Comparison of ENCODE assay signal across 8 mouse cellular contexts in the genomic region with DNA sequence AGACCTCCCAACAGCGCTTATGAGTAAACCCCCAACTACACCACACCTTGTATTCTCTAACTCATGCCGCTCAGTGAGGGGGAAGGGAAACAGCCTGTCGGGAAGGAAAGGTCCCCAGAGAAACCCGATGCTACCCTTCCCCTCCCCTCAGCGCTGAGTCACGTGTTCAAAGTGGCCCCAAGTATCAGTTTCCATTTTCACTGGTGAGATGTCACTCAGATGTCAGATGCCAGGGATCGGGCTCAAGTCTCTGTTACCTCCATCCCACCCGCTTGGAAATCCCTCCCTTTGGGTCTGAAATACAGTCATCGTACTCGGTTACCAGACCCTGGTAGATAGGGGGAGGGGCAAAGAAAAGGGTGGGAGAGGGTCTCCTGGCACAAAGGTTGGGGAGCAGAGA. TPM values are rescaled to one million over a fixed set of nuclear protein-coding genes. Genes with fewer than 3 reads are reported as not detected.
DNase-seq lines count a peak whose midpoint lies in the region; ATAC-seq and TF ChIP-seq lines count a peak whose summit lies in the region.
"Had no signal": no experiment of that assay in that cellular context is flagged by ENCODE, and none has a peak within 500 bp of the region (broad histone marks: within the 10 kb centered on the region; RNA-seq: fewer than 3 reads in every experiment).

No protein-coding gene starts in this region.

- no peak for TF ChIP-seq EP300 in MEL (IDR thresholded peaks at IDR 0.05; ENCODE audit: low read depth in 1 of 2, low read length in 2 of 2)

- H3K27me3 ChIP-seq in MEL (ENCODE audit: control insufficient read depth in 1 of 2, insufficient read depth in 2 of 2, low read length in 2 of 2) (no peaks in the 10 kb centered on the region), myocyte (ENCODE audit: control insufficient read depth, insufficient read depth, insufficient read length) (no peaks in the 10 kb centered on the region)
- no peaks in the 10 kb centered on the region for H3K27me3 ChIP-seq in embryonic facial prominence, embryonic 14.5 days (replicated peaks; ENCODE audit: control insufficient read depth, insufficient read depth, low read length)
- H3K27me3 ChIP-seq in hindbrain, embryonic 10.5 days (ENCODE audit: insufficient read depth, poor library complexity, severe bottlenecking) = peaks cover 7% of the 10 kb centered on the region
- H3K27me3 ChIP-seq in liver, embryonic 13.5 days = peaks cover 17% of the 10 kb centered on the region

- H3K4me2 ChIP-seq in embryonic facial prominence, embryonic 14.5 days (ENCODE audit: low read depth, low read length) = peak overlapping the region; percentile 82
- H3K4me2 ChIP-seq in liver, embryonic 13.5 days = peak overlapping the region; percentile 82
- H3K4me2 ChIP-seq in myocyte (ENCODE audit: low read depth) = peak overlapping the region; percentile 87

- peak; percentile 79 for DNase-seq in MEL (ENCODE audit: low read depth, low spot score)
- peak; percentile 89 for DNase-seq in embryonic facial prominence, embryonic 14.5 days (ENCODE audit: low spot score)
- DNase-seq in hindbrain, embryonic 10.5 days (ENCODE audit: low spot score) = peak; percentile 71
- peak; percentile 46 for DNase-seq in liver, embryonic 13.5 days
- DNase-seq in thymus, postnatal 4 days = peak; percentile 52

- H3K36me3 ChIP-seq in MEL (ENCODE audit: control insufficient read depth in 1 of 2, insufficient read depth in 2 of 2, low read length in 2 of 2) = peaks cover 0 to 11% of the 10 kb centered on the region in 2 experiments; a peak in 2 of 4 replicates
- H3K36me3 ChIP-seq in embryonic facial prominence, embryonic 14.5 days (ENCODE audit: control insufficient read depth, insufficient read depth, low read length) = peaks cover 33% of the 10 kb centered on the region
- peaks cover 40% of the 10 kb centered on the region for H3K36me3 ChIP-seq in hindbrain, embryonic 10.5 days
- H3K36me3 ChIP-seq in liver, embryonic 13.5 days = peaks cover 30% of the 10 kb centered on the region
- H3K36me3 ChIP-seq in myocyte (ENCODE audit: control insufficient read depth, insufficient read depth) = peaks cover 18% of the 10 kb centered on the region

- peak overlapping the region; percentile 71 for H3ac ChIP-seq in myocyte (ENCODE audit: control insufficient read depth, insufficient read length)

- no peak for TF ChIP-seq POLR2A in MEL (IDR thresholded peaks at IDR 0.05; ENCODE audit: control insufficient read depth in 1 of 2, insufficient read depth in 1 of 2, low read depth in 1 of 2, low read length in 2 of 2, poor library complexity in 1 of 2)
- no peak for TF ChIP-seq POLR2A in myocyte (IDR thresholded peaks at IDR 0.05; ENCODE audit: insufficient read length, low read depth)

- peak overlapping the region; percentile 80 for H3K4me3 ChIP-seq in MEL (ENCODE audit: control insufficient read depth in 1 of 2, insufficient read depth in 1 of 2, low read depth in 2 of 2, low read length in 2 of 2)
- peak overlapping the region; percentile 74 for H3K4me3 ChIP-seq in embryonic facial prominence, embryonic 14.5 days (ENCODE audit: low read depth, low read length)
- H3K4me3 ChIP-seq in hindbrain, embryonic 10.5 days = peak overlapping the region; percentile 72
- H3K4me3 ChIP-seq in liver, embryonic 13.5 days (replicated peaks) = peak overlapping the region; percentile 74
- peak overlapping the region; percentile 95 for H3K4me3 ChIP-seq in myocyte

- H3K9me3 ChIP-seq in MEL (replicated peaks; ENCODE audit: insufficient read depth, low read length) = no peaks in the 10 kb centered on the region
- H3K9me3 ChIP-seq in embryonic facial prominence, embryonic 14.5 days (ENCODE audit: control insufficient read depth, low read length) = no peaks in the 10 kb centered on the region
- H3K9me3 ChIP-seq in hindbrain, embryonic 10.5 days = no peaks in the 10 kb centered on the region
- no peaks in the 10 kb centered on the region for H3K9me3 ChIP-seq in liver, embryonic 13.5 days (replicated peaks)

- peak overlapping the region; percentile 80 for H3K27ac ChIP-seq in MEL (ENCODE audit: control insufficient read depth, low read depth, low read length)
- peak overlapping the region; percentile 82 for H3K27ac ChIP-seq in embryonic facial prominence, embryonic 14.5 days (replicated peaks; ENCODE audit: low read depth, low read length)
- peak overlapping the region; percentile 98 for H3K27ac ChIP-seq in hindbrain, embryonic 10.5 days
- peak overlapping the region; percentile 80 for H3K27ac ChIP-seq in liver, embryonic 13.5 days

- TF ChIP-seq CTCF in MEL (IDR thresholded peaks at IDR 0.05 in 2 of 3, conservative IDR thresholded peaks at IDR 0.05 in 1 of 3; ENCODE audit: control insufficient read depth in 1 of 3, insufficient read depth in 1 of 3, low read depth in 2 of 3, low read length in 3 of 3, poor library complexity in 1 of 3, severe bottlenecking in 1 of 3) = no peak

- peak overlapping the region; percentile 94 for H3K9ac ChIP-seq in MEL (ENCODE audit: control insufficient read depth, low read depth, low read length, poor library complexity, severe bottlenecking)
- H3K9ac ChIP-seq in embryonic facial prominence, embryonic 14.5 days (ENCODE audit: low read depth, low read length) = peak overlapping the region; percentile 71
- H3K9ac ChIP-seq in liver, embryonic 13.5 days = peak overlapping the region; percentile 82

- no peak for TF ChIP-seq RAD21 in MEL (IDR thresholded peaks at IDR 0.05; ENCODE audit: low read depth, low read length)

- WGBS in embryonic facial prominence, embryonic 14.5 days = 0% methylated on average over 10 of the region's 10 CpGs
- 2% methylated on average over 10 of the region's 10 CpGs for WGBS in hindbrain, embryonic 10.5 days
- WGBS in liver, embryonic 13.5 days (ENCODE audit: insufficient replicate concordance) = 1% methylated on average over 10 of the region's 10 CpGs

- peaks cover 4 to 15% of the 10 kb centered on the region in 2 experiments; a peak in 3 of 4 replicates for H3K4me1 ChIP-seq in MEL (ENCODE audit: control insufficient read depth in 1 of 2, insufficient read depth in 2 of 2, low read length in 2 of 2)
- H3K4me1 ChIP-seq in embryonic facial prominence, embryonic 14.5 days (ENCODE audit: control insufficient read depth, insufficient read depth, low read length) = peaks cover 17% of the 10 kb centered on the region
- peaks cover 23% of the 10 kb centered on the region for H3K4me1 ChIP-seq in hindbrain, embryonic 10.5 days (replicated peaks)
- H3K4me1 ChIP-seq in liver, embryonic 13.5 days (replicated peaks) = peaks cover 43% of the 10 kb centered on the region

- H3K79me2 ChIP-seq in MEL (ENCODE audit: control insufficient read depth, insufficient read depth, low read length, poor library complexity) = peaks cover 23% of the 10 kb centered on the region
- H3K79me2 ChIP-seq in myocyte (ENCODE audit: control insufficient read depth, insufficient read depth) = peaks cover 24% of the 10 kb centered on the region

- peak; percentile 66 for ATAC-seq in CD4-positive, CD25-positive, alpha-beta regulatory T cell, adult 4 months
- ATAC-seq in embryonic facial prominence, embryonic 14.5 days (ENCODE audit: low read depth) = peak; percentile 60
- peak; percentile 48 for ATAC-seq in liver, embryonic 13.5 days (ENCODE audit: low read depth)

RNA-seq across cellular contexts. Expression of gene Selenow, which starts 0.4 kb away (rescaled TPM):
- polyA plus RNA-seq in CD4-positive, CD25-positive, alpha-beta regulatory T cell, adult 4 months (2017; shearing (Covaris generic)) = 100 to 1,000 TPM; 912 to 987 TPM
- total RNA-seq in MEL (2012; rRNA removed) = 13.1 and 15.8 TPM in 2 replicates
- polyA plus RNA-seq in MEL (2012; ENCODE audit: insufficient read depth in 1 of 2, insufficient read length in 2 of 2, low read depth in 1 of 2, low replicate concordance in 2 of 2, missing spikeins in 1 of 2) (10 to 100 TPM in 1 of 2 experiments, not detected in 1; 71.2 TPM), myocyte (2012; fragmentation: generic; extraction: Trizol) (507 TPM)
- 1,004 and 1,082 TPM in 2 replicates for polyA plus RNA-seq in embryonic facial prominence, embryonic 14.5 days (2014; fragmentation: Nextera tagmentation; extraction: Ambion mirVana)
- polyA plus RNA-seq in hindbrain, embryonic 10.5 days (2016; fragmentation: Nextera tagmentation; extraction: Ambion mirVana) = 902 and 1,086 TPM in 2 replicates
- polyA plus RNA-seq in liver, embryonic 13.5 days (2015; fragmentation: Nextera tagmentation; extraction: Ambion mirVana) = 368 and 374 TPM in 2 replicates

RNA-seq across cellular contexts. Expression of gene Nop53, which starts 24.1 kb away (rescaled TPM):
- polyA plus RNA-seq in CD4-positive, CD25-positive, alpha-beta regulatory T cell, adult 4 months (2017; shearing (Covaris generic)) = 100 to 1,000 TPM; 244 to 324 TPM
- total RNA-seq in MEL (2012; rRNA removed) = 310 and 359 TPM in 2 replicates
- polyA plus RNA-seq in MEL (2012; ENCODE audit: insufficient read depth in 1 of 2, insufficient read length in 2 of 2, low read depth in 1 of 2, low replicate concordance in 2 of 2, missing spikeins in 1 of 2) (100 to 1,000 TPM in 1 of 2 experiments, not detected in 1; 482 TPM), myocyte (2012; fragmentation: generic; extraction: Trizol) (270 TPM)
- polyA plus RNA-seq in embryonic facial prominence, embryonic 14.5 days (2014; fragmentation: Nextera tagmentation; extraction: Ambion mirVana) = 164 and 180 TPM in 2 replicates
- 170 and 182 TPM in 2 replicates for polyA plus RNA-seq in hindbrain, embryonic 10.5 days (2016; fragmentation: Nextera tagmentation; extraction: Ambion mirVana)
- 122 and 132 TPM in 2 replicates for polyA plus RNA-seq in liver, embryonic 13.5 days (2015; fragmentation: Nextera tagmentation; extraction: Ambion mirVana)

RNA-seq across cellular contexts. Expression of gene Crxos, which starts 39.4 kb away (rescaled TPM):
- polyA plus RNA-seq in CD4-positive, CD25-positive, alpha-beta regulatory T cell, adult 4 months (2017; shearing (Covaris generic)) = under 1 TPM in 1 of 2 experiments, not detected in 1; 0.26 TPM
- not detected in 2 replicates for total RNA-seq in MEL (2012; rRNA removed)
- polyA plus RNA-seq in MEL (2012; ENCODE audit: insufficient read depth in 1 of 2, insufficient read length in 2 of 2, low read depth in 1 of 2, low replicate concordance in 2 of 2, missing spikeins in 1 of 2) (under 1 TPM in 1 of 2 experiments, not detected in 1; 0.10 TPM), myocyte (2012; fragmentation: generic; extraction: Trizol) (not detected)
- not detected in 2 replicates for polyA plus RNA-seq in embryonic facial prominence, embryonic 14.5 days (2014; fragmentation: Nextera tagmentation; extraction: Ambion mirVana)
- not detected in 2 replicates for polyA plus RNA-seq in hindbrain, embryonic 10.5 days (2016; fragmentation: Nextera tagmentation; extraction: Ambion mirVana)
- not detected in 2 replicates for polyA plus RNA-seq in liver, embryonic 13.5 days (2015; fragmentation: Nextera tagmentation; extraction: Ambion mirVana)

RNA-seq across cellular contexts. Expression of gene Crx, which starts 42.0 kb away (rescaled TPM):
- polyA plus RNA-seq in CD4-positive, CD25-positive, alpha-beta regulatory T cell, adult 4 months (2017; shearing (Covaris generic)) = not detected
- not detected in 2 replicates for total RNA-seq in MEL (2012; rRNA removed)
- polyA plus RNA-seq in MEL (2012; ENCODE audit: insufficient read depth in 1 of 2, insufficient read length in 2 of 2, low read depth in 1 of 2, low replicate concordance in 2 of 2, missing spikeins in 1 of 2) = not detected
- polyA plus RNA-seq in embryonic facial prominence, embryonic 14.5 days (2014; fragmentation: Nextera tagmentation; extraction: Ambion mirVana) = not detected in 2 replicates
- polyA plus RNA-seq in hindbrain, embryonic 10.5 days (2016; fragmentation: Nextera tagmentation; extraction: Ambion mirVana) = not detected in 2 replicates
- polyA plus RNA-seq in liver, embryonic 13.5 days (2015; fragmentation: Nextera tagmentation; extraction: Ambion mirVana) = not detected in 2 replicates
- polyA plus RNA-seq in myocyte (2012; fragmentation: generic; extraction: Trizol) = not detected
- total RNA-seq: layer of hippocampus, postnatal 14 days had no signal

RNA-seq across cellular contexts. Expression of gene Ehd2, which starts 45.6 kb away (rescaled TPM):
- under 1 TPM; 0.07 to 0.15 TPM for polyA plus RNA-seq in CD4-positive, CD25-positive, alpha-beta regulatory T cell, adult 4 months (2017; shearing (Covaris generic))
- total RNA-seq in MEL (2012; rRNA removed) = 2.5 and 3.2 TPM in 2 replicates
- polyA plus RNA-seq in MEL (2012; ENCODE audit: insufficient read depth in 1 of 2, insufficient read length in 2 of 2, low read depth in 1 of 2, low replicate concordance in 2 of 2, missing spikeins in 1 of 2) (1 to 10 TPM in 1 of 2 experiments, not detected in 1; 6.2 TPM), myocyte (2012; fragmentation: generic; extraction: Trizol) (104 TPM)
- polyA plus RNA-seq in embryonic facial prominence, embryonic 14.5 days (2014; fragmentation: Nextera tagmentation; extraction: Ambion mirVana) = 58.0 and 67.1 TPM in 2 replicates
- polyA plus RNA-seq in hindbrain, embryonic 10.5 days (2016; fragmentation: Nextera tagmentation; extraction: Ambion mirVana) = 12.1 and 12.5 TPM in 2 replicates
- polyA plus RNA-seq in liver, embryonic 13.5 days (2015; fragmentation: Nextera tagmentation; extraction: Ambion mirVana) = 3.9 and 4.6 TPM in 2 replicates

Comparison
In these comparisons a context has a peak if more than half of its experiments do, and no peak if none do; other contexts are left out.
1. Peak in every context shown above with its lines: DNase-seq, ATAC-seq, H3K4me3 ChIP-seq and H3K27ac ChIP-seq.